Mouse (Mus musculus) CH12.LX (cell line): ENCODE data around the gene Dhx40. TPM values are rescaled to one million over a fixed set of nuclear protein-coding genes. Genes with fewer than 3 reads are reported as not detected.
A peak's percentile ranks its signal among the peaks of the same experiment; 100 is the strongest.
"Not testable (repeated sequence)": the region's sequence is repeated elsewhere in the genome, so short reads cannot be mapped to it uniquely, and the experiment has no call there.

ENCODE experiments used
- DNase-seq: peaks from one replicate; pipeline ENCODE4 v3.0.0-alpha.2; 2013; ENCODE audit errors: extremely low read depth
- H3K27ac ChIP-seq: 2 replicates; pipeline ENCODE4 v1.5.1; 2012; ENCODE audit warnings: low read depth, mild to moderate bottlenecking, control low read depth, moderate library complexity; ENCODE audit not compliant: insufficient read depth
- H3K27me3 ChIP-seq: replicated peaks from 2 replicates; pipeline ENCODE3; 2012; ENCODE audit warnings: inconsistent platforms
- H3K36me3 ChIP-seq, 2 experiments: replicated peaks in 1 of 2; 2 replicates each; pipeline versions ENCODE3 to v1.6.1; 2012; ENCODE audit warnings: inconsistent platforms in 1 of 2, low read length in 1 of 2, mild to moderate bottlenecking in 1 of 2, mixed read lengths in 1 of 2, moderate library complexity in 1 of 2; ENCODE audit not compliant: control insufficient read depth in 1 of 2, insufficient read depth in 1 of 2
- H3K4me1 ChIP-seq, 2 experiments: 2 replicates each; pipeline ENCODE4 v1.6.1; 2012; ENCODE audit warnings: inconsistent platforms in 1 of 2, moderate library complexity in 1 of 2; ENCODE audit not compliant: insufficient read depth in 2 of 2, control insufficient read depth in 1 of 2
- H3K4me2 ChIP-seq: 2 replicates; pipeline ENCODE4 v1.6.1; 2012; ENCODE audit warnings: low read depth, mild to moderate bottlenecking, control low read depth; ENCODE audit not compliant: poor library complexity, insufficient read depth, severe bottlenecking
- H3K4me3 ChIP-seq, 3 experiments: fragments of 150-350 bp in 1 of 3; sonication (generic) in 1 of 3; replicated peaks in 1 of 3; 2 replicates each; pipeline versions ENCODE3 to v1.5.1; 2011 to 2012; ENCODE audit warnings: low read depth in 2 of 3, low read length in 2 of 3, mild to moderate bottlenecking in 2 of 3, moderate library complexity in 2 of 3, control low read depth in 1 of 3, improper control_type of control experiment in 1 of 3, inconsistent platforms in 1 of 3, mixed read lengths in 1 of 3; ENCODE audit not compliant: poor library complexity in 1 of 3
- H3K79me2 ChIP-seq: replicated peaks from 2 replicates; pipeline ENCODE4 v1.6.1; 2012; ENCODE audit warnings: mild to moderate bottlenecking, moderate library complexity; ENCODE audit not compliant: control insufficient read depth, poor library complexity, insufficient read depth, severe bottlenecking; ENCODE audit errors: extremely low read depth
- H3K9ac ChIP-seq: 2 replicates; pipeline ENCODE4 v1.6.1; 2012; ENCODE audit warnings: low read depth, mild to moderate bottlenecking, control low read depth, moderate library complexity; ENCODE audit not compliant: insufficient read depth
- H3K9me3 ChIP-seq: replicated peaks from 2 replicates; pipeline ENCODE3; 2012; ENCODE audit warnings: low read length, inconsistent platforms, mixed read lengths
- CTCF ChIP-seq, 2 experiments: IDR thresholded peaks in 1 of 2; conservative IDR thresholded peaks in 1 of 2; 2 replicates each; pipeline ENCODE4 v1.5.1; 2011 to 2012; ENCODE audit warnings: low read depth in 2 of 2, low read length in 2 of 2, improper control_type of control experiment in 1 of 2, inconsistent platforms in 1 of 2, mild to moderate bottlenecking in 1 of 2, moderate library complexity in 1 of 2
- EP300 ChIP-seq: IDR thresholded peaks from 2 replicates; pipeline ENCODE4 v1.6.1; 2011; ENCODE audit warnings: low read length, improper control_type of control experiment
- IRF4 ChIP-seq: IDR thresholded peaks from 2 replicates; pipeline ENCODE4 v1.6.1; 2014; ENCODE audit warnings: low read depth, mild to moderate bottlenecking, inconsistent platforms, low read length, improper control_type of control experiment
- JUND ChIP-seq: conservative IDR thresholded peaks from 2 replicates; pipeline ENCODE4 v1.6.1; 2011; ENCODE audit warnings: low read depth, low read length, improper control_type of control experiment
- KAT2A ChIP-seq: IDR thresholded peaks from 2 replicates; pipeline ENCODE4 v1.6.1; 2012; ENCODE audit warnings: low read length, improper control_type of control experiment, inconsistent platforms; ENCODE audit not compliant: insufficient replicate concordance
- PAX5 ChIP-seq: IDR thresholded peaks from 2 replicates; pipeline ENCODE4 v1.6.1; 2012; ENCODE audit warnings: low read length, inconsistent platforms, mixed read lengths
- SIN3A ChIP-seq: IDR thresholded peaks from 2 replicates; pipeline ENCODE4 v1.6.1; 2012; ENCODE audit warnings: low read length, improper control_type of control experiment, inconsistent platforms
- TBP ChIP-seq: conservative IDR thresholded peaks from 2 replicates; pipeline ENCODE4 v1.6.1; 2011; ENCODE audit warnings: low read depth, low read length, improper control_type of control experiment
- UBTF ChIP-seq: IDR thresholded peaks from 2 replicates; pipeline ENCODE4 v1.6.1; 2012; ENCODE audit warnings: low read depth, mild to moderate bottlenecking, inconsistent platforms, low read length, improper control_type of control experiment, moderate library complexity
- USF2 ChIP-seq: conservative IDR thresholded peaks from 2 replicates; pipeline ENCODE4 v1.6.1; 2011; ENCODE audit warnings: low read depth, low read length, improper control_type of control experiment
- ZC3H11A ChIP-seq: IDR thresholded peaks from 2 replicates; pipeline ENCODE4 v1.6.1; 2012; ENCODE audit warnings: low read depth, mild to moderate bottlenecking, inconsistent platforms, low read length, improper control_type of control experiment
- dilution Hi-C: fragments of 300-500 bp; cut with MboI; formaldehyde crosslinking; loops from 2 replicates; pipeline ENCODE4 v1.14.3; 2020; ENCODE audit warnings: low sequenced_read_pairs; ENCODE audit not compliant: extremely low pct_unique_long_range_greater_than_20kb, extremely low pct_ligation_motif_present
- in situ Hi-C: fragments of 300-500 bp; cut with MboI; formaldehyde crosslinking; loops from 3 replicates; pipeline ENCODE4 v1.14.3; 2019; ENCODE audit warnings: low sequenced_read_pairs, low pct_ligation_motif_present, low pct_unique_long_range_greater_than_20kb, mixed read lengths
- polyA plus RNA-seq: library from polyadenylated mRNA; unstranded; fragments of >175 nt; gene quantifications from 2 replicates; pipeline ENCODE4 v1.2.1, GENCODE M21; 2012; ENCODE audit warnings: low read depth; ENCODE audit not compliant: insufficient read length
- total RNA-seq, 2 experiments: library from RNA; depleted of rRNA; stranded (reverse); fragments of 300-350 nt in 1 of 2; fragments of >200 nt in 1 of 2; gene quantifications; 2 replicates each; pipeline ENCODE4 v1.2.3; 2012 to 2014

Gene Dhx40
- total and polyA plus RNA-seq, 3 experiments: 12.6 to 20.3 (median 15.5) TPM

DNA sequence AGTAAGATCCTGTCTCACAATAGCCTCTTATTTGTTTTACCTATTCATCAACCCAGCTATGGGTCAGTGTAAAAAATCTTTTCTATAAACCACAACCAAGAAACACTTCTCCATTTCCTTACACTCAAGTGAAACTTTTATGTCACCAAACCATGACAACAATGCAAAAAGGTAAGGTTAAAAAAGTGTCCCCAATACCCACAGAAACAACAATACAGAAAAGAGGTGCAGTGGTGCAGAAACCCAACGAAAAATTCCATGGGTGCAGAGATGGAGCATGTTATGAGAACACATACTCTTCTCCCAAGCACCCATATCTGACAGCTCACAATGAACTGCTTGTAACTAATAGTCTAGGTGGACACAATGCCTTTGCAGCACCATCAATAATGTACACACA, 13.4 kb downstream of the Dhx40 start:
- Histone ChIP-seq H3K4me1 (peaks cover 0 to 12% of the 10 kb centered on the region in 2 experiments; a peak in 1 of 4 replicates), H3K4me3 (no peak overlapping the region), H3K27ac (no peak overlapping the region), H3K4me2 (no peak overlapping the region), H3K9me3 (no peaks in the 10 kb centered on the region), H3K79me2 (no peaks in the 10 kb centered on the region), H3K9ac (no peak overlapping the region), H3K27me3 (no peaks in the 10 kb centered on the region), H3K36me3 (peaks cover 22 to 53% of the 10 kb centered on the region in 2 experiments)
- no peak for DNase-seq
- in situ Hi-C loops: no loop called here
- dilution Hi-C loops: no loop called here
- no peak for TF ChIP-seq KAT2A
- TF ChIP-seq SIN3A: no peak
- TF ChIP-seq JUND: no peak
- TF ChIP-seq TBP: no peak
- no peak for TF ChIP-seq UBTF
- no peak for TF ChIP-seq PAX5
- 0 out of 2 replicates have a peak, but pooled peaks have one; percentile 28 for TF ChIP-seq EP300
- TF ChIP-seq IRF4: no peak

DNA sequence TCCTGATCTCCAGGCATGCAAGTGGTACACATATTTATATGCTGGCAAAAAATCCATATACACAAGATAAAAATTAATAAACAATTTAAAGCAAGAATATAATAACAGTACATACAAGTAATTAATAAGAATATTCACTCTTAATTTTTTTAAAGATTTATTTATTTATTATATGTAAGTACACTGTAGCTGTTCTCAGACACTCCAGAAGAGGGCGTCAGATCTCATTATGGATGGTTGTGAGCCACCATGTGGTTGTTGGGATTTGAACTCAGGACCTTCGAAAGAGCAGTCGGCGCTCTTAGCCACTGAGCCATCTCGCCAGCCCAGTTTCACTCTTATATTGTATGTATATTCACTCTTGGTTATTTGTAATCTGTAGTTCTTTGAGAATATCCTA, 20.1 kb downstream of the Dhx40 start:
- H3K79me2 ChIP-seq, H3K4me1 ChIP-seq, H3K27me3 ChIP-seq, H3K9ac ChIP-seq, in situ Hi-C loops, H3K9me3 ChIP-seq, dilution Hi-C loops, H3K4me3 ChIP-seq, H3K27ac ChIP-seq, H3K4me2 ChIP-seq, DNase-seq: not testable (repeated sequence)
- H3K36me3 ChIP-seq: peaks cover 29 to 58% of the 10 kb centered on the region in 2 experiments
- TF ChIP-seq CTCF (conservative IDR thresholded peaks at IDR 0.05 in 1 of 2, IDR thresholded peaks at IDR 0.05 in 1 of 2; ENCODE audit: low read depth in 2 of 2, low read length in 2 of 2): peak in 1 of 2 experiments; percentile 14; a peak in 1 of 4 replicates

DNA sequence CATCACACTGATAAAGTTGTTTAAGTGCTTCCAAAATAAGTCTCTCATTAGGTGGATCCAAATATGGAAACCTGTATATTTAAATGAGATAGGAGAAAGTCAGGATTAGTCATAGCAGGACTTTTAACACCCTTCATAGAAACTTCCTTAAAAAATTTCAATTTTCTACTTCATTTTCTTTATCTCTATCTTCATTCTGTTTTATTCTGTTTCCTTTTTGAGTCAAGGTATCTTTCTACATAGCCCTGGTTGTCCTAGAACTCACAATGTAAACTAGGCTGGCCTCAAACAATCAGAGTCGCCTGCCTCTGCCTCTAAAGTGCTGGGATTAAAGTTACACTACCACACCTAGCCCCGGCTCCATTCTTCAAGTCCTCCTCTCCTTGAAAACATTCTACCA, 21.8 kb downstream of the Dhx40 start:
- no peak for DNase-seq
- Histone ChIP-seq H3K9me3 (no peaks in the 10 kb centered on the region), H3K79me2 (no peaks in the 10 kb centered on the region), H3K9ac (no peak overlapping the region), H3K36me3 (peaks cover 33 to 60% of the 10 kb centered on the region in 2 experiments), H3K27ac (no peak overlapping the region), H3K27me3 (no peaks in the 10 kb centered on the region), H3K4me1 (no peaks in the 10 kb centered on the region), H3K4me3 (no peak overlapping the region), H3K4me2 (no peak overlapping the region)
- dilution Hi-C loops: no loop called here
- no peak for TF ChIP-seq EP300
- no peak for TF ChIP-seq ZC3H11A
- TF ChIP-seq USF2: no peak
- in situ Hi-C loops: no loop called here
